Mouse (Mus musculus): ENCODE results near the gene Gipr. TPM values are rescaled to one million over a fixed set of nuclear protein-coding genes. Genes with fewer than 3 reads are reported as not detected.

Gene Gipr
- polyA plus RNA-seq, 2 experiments = 1.1 TPM; not detected in 1

DNA sequence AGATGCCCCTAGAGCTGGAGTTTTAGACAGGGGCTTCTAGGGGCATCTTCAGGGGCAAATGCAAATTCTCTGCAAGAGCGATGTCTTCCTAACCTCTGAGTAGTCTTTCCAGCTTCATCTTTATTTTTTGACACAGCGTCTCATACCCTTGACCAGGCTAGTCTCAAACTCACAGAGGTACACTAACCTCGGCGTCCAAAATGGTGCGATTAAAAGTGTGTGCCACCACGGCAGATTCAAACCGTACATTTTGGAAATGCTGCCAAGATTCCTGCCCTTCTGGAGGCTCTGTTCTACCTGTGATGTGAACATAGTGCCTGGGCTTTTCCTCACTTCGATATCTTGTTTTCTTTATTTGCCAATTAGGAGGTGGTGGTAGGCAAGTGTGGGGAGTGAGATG is 46.8 kb downstream of the Gipr start:
- no peaks in the 10 kb centered on the region for H3K36me3 ChIP-seq (ENCODE audit: control insufficient read depth, insufficient read depth, low read length)
- H3K4me2 ChIP-seq (replicated peaks; ENCODE audit: low read depth, low read length, severe bottlenecking) = no peak overlapping the region
- H3K27me3 ChIP-seq (ENCODE audit: control insufficient read depth, insufficient read depth, low read length) = no peaks in the 10 kb centered on the region
- 94% methylated on average over 8 of the region's 8 CpGs for WGBS
- H3K9ac ChIP-seq (ENCODE audit: low read depth, low read length, severe bottlenecking) = no peak overlapping the region
- DNase-seq (ENCODE audit: low spot score) = no peak
- ATAC-seq (ENCODE audit: low FRiP score, low read depth) = no peak; the same call in 1 of the 2 replicates
- peaks cover 12% of the 10 kb centered on the region for H3K4me1 ChIP-seq (ENCODE audit: control insufficient read depth, insufficient read depth, low read length)
- 0 out of 2 replicates have a peak, but pooled peaks cover 4% of the 10 kb centered on the region for H3K9me3 ChIP-seq (ENCODE audit: control insufficient read depth, low read length)
- TF ChIP-seq POLR2A (IDR thresholded peaks at IDR 0.05; ENCODE audit: borderline replicate concordance, extremely low read depth, insufficient read depth, insufficient read length) = no peak
- H3K4me3 ChIP-seq (replicated peaks; ENCODE audit: low read length) = peak overlapping the region; percentile 76; the same call in 1 of the 2 replicates
- H3K27ac ChIP-seq (replicated peaks; ENCODE audit: low read depth, low read length) = no peak overlapping the region

DNA sequence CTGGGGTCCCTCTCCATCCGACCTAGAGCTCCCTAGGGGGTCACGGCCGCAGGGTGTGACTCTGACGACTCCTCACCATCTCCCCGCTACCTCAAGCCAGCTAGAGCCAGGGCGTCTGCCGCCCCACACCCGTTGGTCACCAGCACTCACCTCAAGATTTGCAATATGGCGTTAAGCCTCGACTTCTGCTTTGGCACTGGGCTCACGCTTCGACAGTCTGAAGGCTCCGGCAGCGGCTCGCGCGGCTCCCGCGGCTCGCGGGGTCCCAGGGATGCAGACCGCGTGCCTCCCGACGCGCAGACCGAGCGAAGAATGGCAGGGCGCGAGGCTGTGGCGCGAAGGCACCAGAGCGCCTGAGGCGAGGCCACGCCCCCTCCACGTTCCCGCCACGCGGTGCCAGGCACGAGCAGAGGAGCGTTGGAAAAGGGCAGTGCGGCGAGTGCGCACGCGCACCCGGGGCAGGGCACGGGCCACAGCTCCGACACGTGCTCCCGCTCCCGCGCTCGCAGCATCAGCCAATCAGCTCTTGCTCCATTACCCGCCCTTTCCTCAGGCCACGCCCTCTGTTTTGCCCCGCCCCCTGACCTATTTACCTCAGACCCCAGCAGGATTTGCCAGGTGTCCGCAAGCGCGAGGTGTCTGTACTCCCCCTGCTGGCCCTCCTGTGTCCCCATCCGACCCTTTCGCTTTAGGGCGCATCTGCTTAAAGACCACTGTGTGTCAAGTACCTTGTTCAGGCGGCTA is 47.7 kb downstream of the Gipr start, which contains the start of gene Gm4969:
Gene Gm4969 (minus strand): TSS at position 341 of the 744 bp plus-strand sequence.
- Histone ChIP-seq H3K4me2 (replicated peaks; ENCODE audit: low read depth, low read length, severe bottlenecking) (peak within 1 kb of the TSS; percentile 39), H3K9me3 (ENCODE audit: control insufficient read depth, low read length) (0 out of 2 replicates have a peak, but pooled peaks cover 4% of the 10 kb centered on the region), H3K27me3 (ENCODE audit: control insufficient read depth, insufficient read depth, low read length) (no peaks in the 10 kb centered on the region), H3K4me1 (ENCODE audit: control insufficient read depth, insufficient read depth, low read length) (peaks cover 12% of the 10 kb centered on the region), H3K36me3 (ENCODE audit: control insufficient read depth, insufficient read depth, low read length) (no peaks in the 10 kb centered on the region), H3K4me3 (replicated peaks; ENCODE audit: low read length) (peak within 1 kb of the TSS; percentile 26), H3K27ac (replicated peaks; ENCODE audit: low read depth, low read length) (no peak within 1 kb of the TSS), H3K9ac (ENCODE audit: low read depth, low read length, severe bottlenecking) (peak within 1 kb of the TSS; percentile 8; the same call in 1 of the 2 replicates)
- peak; percentile 41 for DNase-seq (ENCODE audit: low spot score)
- WGBS = 24% methylated on average over 49 of the region's 64 CpGs
- ATAC-seq (ENCODE audit: low FRiP score, low read depth) = peak; percentile 18; the same call in 1 of the 2 replicates
- no peak for TF ChIP-seq POLR2A (IDR thresholded peaks at IDR 0.05; ENCODE audit: borderline replicate concordance, extremely low read depth, insufficient read depth, insufficient read length)

GRCm38 (mm10) chr7:19109565-19109964 is 56.4 kb downstream of the Gipr start:
- no peaks in the 10 kb centered on the region for H3K4me1 ChIP-seq (ENCODE audit: control insufficient read depth, insufficient read depth, low read length)
- no peak overlapping the region for H3K9ac ChIP-seq (ENCODE audit: low read depth, low read length, severe bottlenecking)
- no peak overlapping the region for H3K4me2 ChIP-seq (replicated peaks; ENCODE audit: low read depth, low read length, severe bottlenecking)
- no peak for TF ChIP-seq POLR2A (IDR thresholded peaks at IDR 0.05; ENCODE audit: borderline replicate concordance, extremely low read depth, insufficient read depth, insufficient read length)
- no peaks in the 10 kb centered on the region for H3K36me3 ChIP-seq (ENCODE audit: control insufficient read depth, insufficient read depth, low read length)
- H3K9me3 ChIP-seq (ENCODE audit: control insufficient read depth, low read length) = no peaks in the 10 kb centered on the region
- H3K4me3 ChIP-seq (replicated peaks; ENCODE audit: low read length) = no peak overlapping the region
- WGBS = 80% methylated on average over 1 of the region's 1 CpGs
- no peak for ATAC-seq (ENCODE audit: low FRiP score, low read depth)
- no peak overlapping the region for H3K27ac ChIP-seq (replicated peaks; ENCODE audit: low read depth, low read length)
- no peak for DNase-seq (ENCODE audit: low spot score)
- no peaks in the 10 kb centered on the region for H3K27me3 ChIP-seq (ENCODE audit: control insufficient read depth, insufficient read depth, low read length)

DNA sequence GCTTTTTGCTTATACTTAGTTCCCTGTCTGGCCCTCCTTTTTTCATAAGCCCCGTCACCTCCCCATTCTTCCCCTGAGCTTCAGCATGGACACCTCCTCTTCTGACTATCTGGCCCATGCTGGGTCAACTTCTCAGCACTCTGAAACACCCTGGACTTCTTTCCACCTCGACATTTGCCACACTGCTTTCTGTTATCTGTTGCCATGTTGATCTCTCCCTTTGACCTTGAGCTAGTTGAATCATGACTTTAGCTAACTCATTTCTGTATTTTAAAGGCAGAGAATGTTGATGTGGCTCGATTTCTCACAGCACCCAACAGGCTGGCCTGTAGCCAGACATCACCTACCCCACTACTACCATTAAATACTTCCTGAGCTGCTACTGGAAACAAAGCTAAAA is 58.5 kb downstream of the Gipr start:
- Histone ChIP-seq H3K9ac (ENCODE audit: low read depth, low read length, severe bottlenecking) (no peak overlapping the region), H3K4me1 (ENCODE audit: control insufficient read depth, insufficient read depth, low read length) (no peaks in the 10 kb centered on the region), H3K4me3 (replicated peaks; ENCODE audit: low read length) (no peak overlapping the region), H3K9me3 (ENCODE audit: control insufficient read depth, low read length) (no peaks in the 10 kb centered on the region), H3K27ac (replicated peaks; ENCODE audit: low read depth, low read length) (no peak overlapping the region), H3K36me3 (ENCODE audit: control insufficient read depth, insufficient read depth, low read length) (no peaks in the 10 kb centered on the region), H3K4me2 (replicated peaks; ENCODE audit: low read depth, low read length, severe bottlenecking) (no peak overlapping the region), H3K27me3 (ENCODE audit: control insufficient read depth, insufficient read depth, low read length) (no peaks in the 10 kb centered on the region)
- 55% methylated on average over 3 of the region's 3 CpGs for WGBS
- DNase-seq (ENCODE audit: low spot score) (no peak), ATAC-seq (ENCODE audit: low FRiP score, low read depth) (no peak)
- TF ChIP-seq POLR2A (IDR thresholded peaks at IDR 0.05; ENCODE audit: borderline replicate concordance, extremely low read depth, insufficient read depth, insufficient read length) = no peak

MicroRNAs within 50 kb of the gene (microRNA counts, 519-probe panel; counts per million panel counts)
- microRNA mmu-miR-330 = not detected

Small RNA genes within 50 kb of the gene (microRNA-seq; reads per million reads assigned to microRNA genes)
- 212 reads per million, percentile 56 among the genes with 10 or more reads in this experiment for gene Mir330

Other genes with a start within 250 kb of the Gipr start
- gene Nova2, start 240.2 kb downstream of the Gipr start, polyA plus RNA-seq (2012; rRNA removed) = 1.3 TPM in 2 replicates
- 0.37 and 0.57 TPM in 2 replicates for gene Nova2, start 240.2 kb downstream of the Gipr start, polyA plus RNA-seq (2014; fragmentation: Nextera tagmentation; extraction: Ambion mirVana)
- 0.06 TPM in 1 of 2 replicates, not detected in the other for gene Nanos2, start 178.7 kb downstream of the Gipr start, polyA plus RNA-seq (2012; rRNA removed)
- not detected in 2 replicates for gene Nanos2, start 178.7 kb downstream of the Gipr start, polyA plus RNA-seq (2014; fragmentation: Nextera tagmentation; extraction: Ambion mirVana)
- 13.6 and 19.3 TPM in 2 replicates for gene Mypop, start 174.9 kb downstream of the Gipr start, polyA plus RNA-seq (2012; rRNA removed)
- 5.3 and 5.7 TPM in 2 replicates for gene Mypop, start 174.9 kb downstream of the Gipr start, polyA plus RNA-seq (2014; fragmentation: Nextera tagmentation; extraction: Ambion mirVana)
- gene Irf2bp1, start 162.1 kb downstream of the Gipr start, polyA plus RNA-seq (2012; rRNA removed) = 36.1 and 46.8 TPM in 2 replicates
- 34.2 and 37.3 TPM in 2 replicates for gene Irf2bp1, start 162.1 kb downstream of the Gipr start, polyA plus RNA-seq (2014; fragmentation: Nextera tagmentation; extraction: Ambion mirVana)
- 5.3 and 6.7 TPM in 2 replicates for gene Foxa3, start 142.6 kb downstream of the Gipr start, polyA plus RNA-seq (2012; rRNA removed)
- 3.1 and 3.2 TPM in 2 replicates for gene Foxa3, start 142.6 kb downstream of the Gipr start, polyA plus RNA-seq (2014; fragmentation: Nextera tagmentation; extraction: Ambion mirVana)
- gene Sympk, start 141.8 kb downstream of the Gipr start, polyA plus RNA-seq (2012; rRNA removed) = 97.0 and 113 TPM in 2 replicates
- gene Sympk, start 141.8 kb downstream of the Gipr start, polyA plus RNA-seq (2014; fragmentation: Nextera tagmentation; extraction: Ambion mirVana) = 23.0 and 27.5 TPM in 2 replicates
- 0.04 and 0.12 TPM in 2 replicates for gene Rsph6a, start 111.4 kb downstream of the Gipr start, polyA plus RNA-seq (2012; rRNA removed)
- gene Rsph6a, start 111.4 kb downstream of the Gipr start, polyA plus RNA-seq (2014; fragmentation: Nextera tagmentation; extraction: Ambion mirVana) = not detected in 2 replicates
- gene Dmwd, start 89.9 kb downstream of the Gipr start, polyA plus RNA-seq (2012; rRNA removed) = 126 and 167 TPM in 2 replicates
- gene Dmwd, start 89.9 kb downstream of the Gipr start, polyA plus RNA-seq (2014; fragmentation: Nextera tagmentation; extraction: Ambion mirVana) = 21.8 and 26.5 TPM in 2 replicates
- 143 and 177 TPM in 2 replicates for gene Dmpk, start 82.3 kb downstream of the Gipr start, polyA plus RNA-seq (2012; rRNA removed)
- 33.1 and 37.1 TPM in 2 replicates for gene Dmpk, start 82.3 kb downstream of the Gipr start, polyA plus RNA-seq (2014; fragmentation: Nextera tagmentation; extraction: Ambion mirVana)
- gene Six5, start 71.5 kb downstream of the Gipr start, polyA plus RNA-seq (2012; rRNA removed) = 103 and 157 TPM in 2 replicates
- gene Six5, start 71.5 kb downstream of the Gipr start, polyA plus RNA-seq (2014; fragmentation: Nextera tagmentation; extraction: Ambion mirVana) = 19.1 and 20.3 TPM in 2 replicates
- 7.0 and 7.7 TPM in 2 replicates for gene Gm4969, start 47.8 kb downstream of the Gipr start, polyA plus RNA-seq (2012; rRNA removed)
- 2.5 and 4.0 TPM in 2 replicates for gene Gm4969, start 47.8 kb downstream of the Gipr start, polyA plus RNA-seq (2014; fragmentation: Nextera tagmentation; extraction: Ambion mirVana)
- gene Fbxo46, start 46.3 kb downstream of the Gipr start, polyA plus RNA-seq (2012; rRNA removed) = 10.6 and 14.6 TPM in 2 replicates
- 9.9 and 11.2 TPM in 2 replicates for gene Fbxo46, start 46.3 kb downstream of the Gipr start, polyA plus RNA-seq (2014; fragmentation: Nextera tagmentation; extraction: Ambion mirVana)
- gene Qpctl, start 16.8 kb downstream of the Gipr start, polyA plus RNA-seq (2012; rRNA removed) = 13.2 and 15.6 TPM in 2 replicates
- gene Qpctl, start 16.8 kb downstream of the Gipr start, polyA plus RNA-seq (2014; fragmentation: Nextera tagmentation; extraction: Ambion mirVana) = 11.1 and 12.1 TPM in 2 replicates
- 71.9 and 151 TPM in 2 replicates for gene Snrpd2, start 16.4 kb downstream of the Gipr start, polyA plus RNA-seq (2012; rRNA removed)
- 130 and 143 TPM in 2 replicates for gene Snrpd2, start 16.4 kb downstream of the Gipr start, polyA plus RNA-seq (2014; fragmentation: Nextera tagmentation; extraction: Ambion mirVana)
- 38.5 and 49.9 TPM in 2 replicates for gene Eml2, start 10.3 kb upstream of the Gipr start, polyA plus RNA-seq (2012; rRNA removed)
- 1.5 and 3.6 TPM in 2 replicates for gene Eml2, start 10.3 kb upstream of the Gipr start, polyA plus RNA-seq (2014; fragmentation: Nextera tagmentation; extraction: Ambion mirVana)
- 9.2 and 15.5 TPM in 2 replicates for gene Gpr4, start 46.4 kb upstream of the Gipr start, polyA plus RNA-seq (2012; rRNA removed)
- 4.0 and 4.4 TPM in 2 replicates for gene Gpr4, start 46.4 kb upstream of the Gipr start, polyA plus RNA-seq (2014; fragmentation: Nextera tagmentation; extraction: Ambion mirVana)
- gene Opa3, start 62.2 kb upstream of the Gipr start, polyA plus RNA-seq (2012; rRNA removed) = 19.6 and 23.6 TPM in 2 replicates
- 27.5 and 31.7 TPM in 2 replicates for gene Opa3, start 62.2 kb upstream of the Gipr start, polyA plus RNA-seq (2014; fragmentation: Nextera tagmentation; extraction: Ambion mirVana)
- 126 and 169 TPM in 2 replicates for gene Vasp, start 105.7 kb upstream of the Gipr start, polyA plus RNA-seq (2012; rRNA removed)
- 66.7 and 67.0 TPM in 2 replicates for gene Vasp, start 105.7 kb upstream of the Gipr start, polyA plus RNA-seq (2014; fragmentation: Nextera tagmentation; extraction: Ambion mirVana)
- not detected in 2 replicates for gene Ppm1n, start 113.9 kb upstream of the Gipr start, polyA plus RNA-seq (2012; rRNA removed)
- not detected in 2 replicates for gene Ppm1n, start 113.9 kb upstream of the Gipr start, polyA plus RNA-seq (2014; fragmentation: Nextera tagmentation; extraction: Ambion mirVana)
- gene Rtn2, start 116.5 kb upstream of the Gipr start, polyA plus RNA-seq (2012; rRNA removed) = 44.3 and 59.4 TPM in 2 replicates
- gene Rtn2, start 116.5 kb upstream of the Gipr start, polyA plus RNA-seq (2014; fragmentation: Nextera tagmentation; extraction: Ambion mirVana) = 22.5 and 30.6 TPM in 2 replicates
- 0.69 and 0.88 TPM in 2 replicates for gene Fosb, start 143.9 kb upstream of the Gipr start, polyA plus RNA-seq (2012; rRNA removed)
- gene Fosb, start 143.9 kb upstream of the Gipr start, polyA plus RNA-seq (2014; fragmentation: Nextera tagmentation; extraction: Ambion mirVana) = 0.14 and 0.28 TPM in 2 replicates
- gene Ercc1, start 178.7 kb upstream of the Gipr start, polyA plus RNA-seq (2012; rRNA removed) = 72.3 and 93.5 TPM in 2 replicates
- gene Ercc1, start 178.7 kb upstream of the Gipr start, polyA plus RNA-seq (2014; fragmentation: Nextera tagmentation; extraction: Ambion mirVana) = 74.3 and 86.1 TPM in 2 replicates
- gene Cd3eap, start 193.4 kb upstream of the Gipr start, polyA plus RNA-seq (2012; rRNA removed) = 13.7 and 19.4 TPM in 2 replicates
- gene Cd3eap, start 193.4 kb upstream of the Gipr start, polyA plus RNA-seq (2014; fragmentation: Nextera tagmentation; extraction: Ambion mirVana) = 25.2 and 28.7 TPM in 2 replicates
- 33.8 and 39.3 TPM in 2 replicates for gene Ppp1r13l, start 193.6 kb upstream of the Gipr start, polyA plus RNA-seq (2012; rRNA removed)
- 15.3 and 16.8 TPM in 2 replicates for gene Ppp1r13l, start 193.6 kb upstream of the Gipr start, polyA plus RNA-seq (2014; fragmentation: Nextera tagmentation; extraction: Ambion mirVana)
- gene Ercc2, start 215.9 kb upstream of the Gipr start, polyA plus RNA-seq (2012; rRNA removed) = 58.1 and 73.8 TPM in 2 replicates
- 11.3 and 12.6 TPM in 2 replicates for gene Ercc2, start 215.9 kb upstream of the Gipr start, polyA plus RNA-seq (2014; fragmentation: Nextera tagmentation; extraction: Ambion mirVana)
- 11.5 and 12.8 TPM in 2 replicates for gene Klc3, start 238.0 kb upstream of the Gipr start, polyA plus RNA-seq (2012; rRNA removed)
- gene Klc3, start 238.0 kb upstream of the Gipr start, polyA plus RNA-seq (2014; fragmentation: Nextera tagmentation; extraction: Ambion mirVana) = 12.5 and 15.2 TPM in 2 replicates
- gene Ckm, start 238.6 kb upstream of the Gipr start, polyA plus RNA-seq (2012; rRNA removed) = 89.9 and 125 TPM in 2 replicates
- gene Ckm, start 238.6 kb upstream of the Gipr start, polyA plus RNA-seq (2014; fragmentation: Nextera tagmentation; extraction: Ambion mirVana) = 35.4 and 91.5 TPM in 2 replicates